Mouse (Mus musculus) intestine, embryonic 16.5 days (tissue): ENCODE measurements at regions not wholly inside any gene's neighbourhood (a gene's known extent, or its start where the extent isn't known, plus 50 kb on each side); places are given as distances from the start of the nearest gene placed in this dataset.
A peak's percentile ranks its signal among the peaks of the same experiment; 100 is the strongest.

Source experiments
- ATAC-seq: fragments of 200-750 bp; cut with Nextera tagmentation; 2 replicates; pipeline ENCODE4 v1.8.0; 2017; ENCODE audit warnings: moderate TSS enrichment, moderate library complexity
- H3K27ac ChIP-seq: fragments of 300-500 bp; sonication (generic); 2 replicates; pipeline ENCODE4 v1.5.1; 2014; ENCODE audit warnings: mild to moderate bottlenecking, low read length
- H3K27me3 ChIP-seq: fragments of 300-500 bp; sonication (generic); replicated peaks from 2 replicates; pipeline ENCODE4 v1.6.1; 2014; ENCODE audit warnings: low read length, control low read depth, mixed read lengths; ENCODE audit not compliant: control insufficient read depth, insufficient read depth
- H3K36me3 ChIP-seq: fragments of 300-500 bp; sonication (generic); 2 replicates; pipeline ENCODE4 v1.6.1; 2014; ENCODE audit warnings: low read length, control low read depth; ENCODE audit not compliant: control insufficient read depth, insufficient read depth
- H3K4me1 ChIP-seq: fragments of 300-500 bp; sonication (generic); 2 replicates; pipeline ENCODE4 v1.6.1; 2014; ENCODE audit warnings: low read length, control low read depth, mixed read lengths; ENCODE audit not compliant: control insufficient read depth, insufficient read depth
- H3K4me2 ChIP-seq: fragments of 300-500 bp; sonication (generic); 2 replicates; pipeline ENCODE4 v1.6.1; 2014; ENCODE audit warnings: low read depth, low read length, control low read depth
- H3K4me3 ChIP-seq: fragments of 300-500 bp; sonication (generic); 2 replicates; pipeline ENCODE4 v1.5.1; 2014; ENCODE audit warnings: mild to moderate bottlenecking, low read length
- H3K9ac ChIP-seq: fragments of 300-500 bp; sonication (generic); 2 replicates; pipeline ENCODE4 v1.6.1; 2014; ENCODE audit warnings: low read depth, low read length
- H3K9me3 ChIP-seq: fragments of 300-500 bp; sonication (generic); 2 replicates; pipeline ENCODE4 v1.6.1; 2016; ENCODE audit warnings: low read length, control low read depth; ENCODE audit not compliant: control insufficient read depth
- WGBS: fragments of 180-500 bp; shearing (Covaris S2); extraction: QIAGEN DNeasy Blood & Tissue Kit; methylation state at CpG from one replicate; pipeline ENCODE4 v1.1.7; 2014; 5-methylcytosine and 5-hydroxymethylcytosine counted together

DNA sequence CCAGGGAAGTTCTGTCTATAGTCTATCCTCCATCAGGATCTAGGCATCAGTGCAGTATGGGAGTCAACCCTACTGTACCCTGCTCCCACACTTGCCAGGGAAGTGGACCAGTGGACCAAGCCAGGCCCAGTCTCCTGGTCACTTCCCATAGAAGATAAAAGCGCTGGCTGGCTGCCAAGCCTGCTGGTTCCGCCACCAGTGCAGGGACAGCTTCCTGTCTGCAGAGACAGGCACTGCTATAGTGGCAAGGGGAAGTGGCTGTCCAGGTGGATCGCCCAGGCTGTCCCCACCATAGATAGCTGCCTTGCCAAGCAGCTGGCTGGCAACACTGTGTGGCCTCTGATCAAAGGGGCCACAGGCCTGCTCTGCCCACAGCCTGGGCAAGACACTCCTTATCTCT lies 98.5 kb upstream of the Wnt4 start:
- Histone ChIP-seq H3K36me3 (no peaks in the 10 kb centered on the region), H3K9me3 (no peaks in the 10 kb centered on the region), H3K27me3 (no peaks in the 10 kb centered on the region), H3K4me2 (no peak overlapping the region), H3K4me3 (no peak overlapping the region), H3K4me1 (0 out of 2 replicates have a peak, but pooled peaks cover 8% of the 10 kb centered on the region), H3K9ac (no peak overlapping the region), H3K27ac (no peak overlapping the region)
- WGBS = 52% methylated on average over 3 of the region's 3 CpGs
- no peak for ATAC-seq

DNA sequence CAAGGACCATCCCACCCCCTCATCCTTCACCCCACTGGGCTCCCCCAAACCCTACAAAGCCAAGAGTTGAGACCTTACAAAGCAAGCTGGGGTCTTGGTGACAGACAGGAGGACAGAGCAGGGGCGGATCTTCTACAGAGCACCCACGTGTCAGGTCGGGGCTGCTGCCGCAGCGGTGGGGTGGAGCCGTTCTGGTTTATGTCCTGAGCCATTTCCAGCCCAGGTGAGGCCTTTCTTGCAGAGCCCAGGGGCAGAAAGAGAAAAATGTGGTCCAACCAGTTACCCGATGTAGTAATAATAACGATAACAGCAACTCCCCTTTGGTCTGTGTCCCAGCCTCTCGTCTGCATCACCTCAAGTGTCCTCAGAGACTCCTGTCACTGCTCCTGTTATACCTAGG lies 112.4 kb upstream of the Wnt4 start:
- Histone ChIP-seq H3K9me3 (no peaks in the 10 kb centered on the region), H3K4me2 (peak overlapping the region; percentile 82), H3K4me3 (peak overlapping the region; percentile 47), H3K27me3 (peaks cover 8% of the 10 kb centered on the region; the same call in 1 of the 2 replicates), H3K36me3 (no peaks in the 10 kb centered on the region), H3K4me1 (0 out of 2 replicates have a peak, but pooled peaks cover 3% of the 10 kb centered on the region), H3K27ac (no peak overlapping the region), H3K9ac (peak overlapping the region; percentile 48)
- 17% methylated on average over 9 of the region's 9 CpGs for WGBS
- peak; percentile 93 for ATAC-seq

DNA sequence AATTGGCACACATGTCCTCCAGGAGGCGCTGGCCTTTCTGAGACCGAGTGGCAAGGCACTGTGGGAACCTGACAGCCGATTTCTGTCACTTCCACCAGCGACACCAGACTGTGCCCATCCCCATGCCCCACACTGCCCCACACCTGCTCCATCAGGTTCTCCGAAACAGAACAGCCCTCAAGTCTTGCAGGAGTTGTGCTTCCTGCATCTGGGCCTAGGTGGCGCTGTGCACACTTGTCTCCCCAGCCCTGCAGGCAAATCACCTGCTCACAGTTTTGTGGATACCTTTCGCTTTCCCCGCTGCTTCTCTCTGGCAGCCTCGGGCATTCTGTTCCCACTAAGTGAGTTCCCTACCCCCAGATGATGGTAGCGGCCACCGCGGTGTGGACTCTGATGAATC lies 112.9 kb upstream of the Wnt4 start:
- peaks cover 8% of the 10 kb centered on the region; the same call in 1 of the 2 replicates for H3K27me3 ChIP-seq
- peak; percentile 79 for ATAC-seq
- no peak overlapping the region for H3K27ac ChIP-seq
- no peaks in the 10 kb centered on the region for H3K36me3 ChIP-seq
- H3K4me2 ChIP-seq = peak overlapping the region; percentile 82
- H3K4me1 ChIP-seq = 0 out of 2 replicates have a peak, but pooled peaks cover 3% of the 10 kb centered on the region
- 3% methylated on average over 12 of the region's 12 CpGs for WGBS
- H3K9me3 ChIP-seq = no peaks in the 10 kb centered on the region
- H3K9ac ChIP-seq = peak overlapping the region; percentile 48
- peak overlapping the region; percentile 47 for H3K4me3 ChIP-seq

DNA sequence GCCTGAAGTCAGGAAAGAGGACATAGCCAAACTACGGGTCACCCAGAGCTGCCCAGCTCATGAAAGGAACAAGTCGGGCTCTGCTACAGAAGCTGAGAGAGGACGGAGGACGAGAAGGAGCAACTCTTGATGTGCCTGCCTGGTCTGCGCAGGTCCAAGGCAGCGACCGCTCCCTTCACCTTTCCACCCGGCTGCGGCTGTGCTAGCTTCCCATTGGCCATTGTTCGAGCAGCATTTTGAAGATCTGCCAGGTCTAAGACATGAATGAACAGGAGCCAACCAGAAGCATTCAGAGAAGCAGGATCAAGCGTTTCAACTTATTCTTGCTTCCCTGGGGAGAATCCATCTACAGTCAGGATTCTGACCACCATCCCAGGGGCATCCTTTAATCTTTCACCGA lies 113.3 kb upstream of the Wnt4 start:
- Histone ChIP-seq H3K27ac (no peak overlapping the region), H3K4me1 (0 out of 2 replicates have a peak, but pooled peaks cover 3% of the 10 kb centered on the region), H3K9ac (no peak overlapping the region), H3K4me2 (no peak overlapping the region), H3K27me3 (peaks cover 8% of the 10 kb centered on the region; the same call in 1 of the 2 replicates), H3K9me3 (no peaks in the 10 kb centered on the region), H3K4me3 (no peak overlapping the region), H3K36me3 (no peaks in the 10 kb centered on the region)
- 66% methylated on average over 12 of the region's 12 CpGs for WGBS
- ATAC-seq = no peak

DNA sequence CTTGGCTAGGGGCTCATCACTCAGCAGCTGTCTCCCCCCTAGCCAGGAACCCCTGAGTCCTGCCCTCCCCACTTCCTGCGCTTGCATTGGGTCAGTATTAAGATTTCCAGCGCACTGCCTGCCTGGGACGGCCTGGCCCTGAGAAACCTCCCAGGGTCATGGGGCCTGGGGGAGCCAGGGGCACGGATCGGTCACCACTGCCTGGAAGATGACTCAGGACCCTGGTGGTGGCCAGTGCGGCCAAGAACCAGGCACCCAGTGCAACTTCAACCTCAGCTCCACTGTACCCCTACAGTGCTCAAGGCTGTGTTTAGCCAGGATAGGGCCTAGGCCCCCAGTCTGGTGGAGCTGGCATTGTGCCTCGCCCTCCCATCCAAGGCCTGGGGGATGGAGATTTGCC lies 111.9 kb upstream of the Zbtb40 start:
- no peak for ATAC-seq

DNA sequence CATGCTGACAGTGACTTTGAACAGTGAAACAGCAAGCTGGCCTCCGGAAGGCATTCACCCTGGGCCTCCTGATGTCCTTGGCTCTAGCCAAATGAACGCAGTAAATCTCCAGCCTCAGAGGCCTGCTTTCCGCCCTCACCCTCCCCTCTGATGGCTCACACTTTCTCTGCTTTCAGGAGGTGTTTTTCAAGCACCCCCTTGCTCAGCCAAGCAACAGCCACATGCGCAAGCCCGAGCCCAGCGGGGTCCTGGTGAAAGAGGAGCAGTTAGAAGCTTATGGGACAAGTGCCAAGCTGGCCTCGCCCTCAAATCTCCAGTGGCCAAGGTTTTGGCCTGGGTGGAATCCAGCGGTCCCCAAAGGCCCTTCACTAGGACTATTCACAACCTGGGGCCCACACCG lies 109.6 kb upstream of the Zbtb40 start:
- no peaks in the 10 kb centered on the region for H3K27me3 ChIP-seq
- 65% methylated on average over 9 of the region's 9 CpGs for WGBS
- H3K4me1 ChIP-seq = no peaks in the 10 kb centered on the region
- ATAC-seq = no peak
- no peaks in the 10 kb centered on the region for H3K9me3 ChIP-seq
- no peak overlapping the region for H3K27ac ChIP-seq
- H3K4me2 ChIP-seq = no peak overlapping the region
- H3K4me3 ChIP-seq = no peak overlapping the region
- H3K36me3 ChIP-seq = no peaks in the 10 kb centered on the region
- H3K9ac ChIP-seq = no peak overlapping the region

More for the DNA sequence above, 111.9 kb upstream of the Zbtb40 start:
- H3K27me3 ChIP-seq = peaks cover 8% of the 10 kb centered on the region; the same call in 1 of the 2 replicates
- 0 out of 2 replicates have a peak, but pooled peaks cover 3% of the 10 kb centered on the region for H3K4me1 ChIP-seq
- no peaks in the 10 kb centered on the region for H3K9me3 ChIP-seq
- WGBS = 73% methylated on average over 7 of the region's 7 CpGs
- no peak overlapping the region for H3K27ac ChIP-seq
- H3K9ac ChIP-seq = no peak overlapping the region
- H3K36me3 ChIP-seq = no peaks in the 10 kb centered on the region
- H3K4me2 ChIP-seq = no peak overlapping the region
- H3K4me3 ChIP-seq = no peak overlapping the region

DNA sequence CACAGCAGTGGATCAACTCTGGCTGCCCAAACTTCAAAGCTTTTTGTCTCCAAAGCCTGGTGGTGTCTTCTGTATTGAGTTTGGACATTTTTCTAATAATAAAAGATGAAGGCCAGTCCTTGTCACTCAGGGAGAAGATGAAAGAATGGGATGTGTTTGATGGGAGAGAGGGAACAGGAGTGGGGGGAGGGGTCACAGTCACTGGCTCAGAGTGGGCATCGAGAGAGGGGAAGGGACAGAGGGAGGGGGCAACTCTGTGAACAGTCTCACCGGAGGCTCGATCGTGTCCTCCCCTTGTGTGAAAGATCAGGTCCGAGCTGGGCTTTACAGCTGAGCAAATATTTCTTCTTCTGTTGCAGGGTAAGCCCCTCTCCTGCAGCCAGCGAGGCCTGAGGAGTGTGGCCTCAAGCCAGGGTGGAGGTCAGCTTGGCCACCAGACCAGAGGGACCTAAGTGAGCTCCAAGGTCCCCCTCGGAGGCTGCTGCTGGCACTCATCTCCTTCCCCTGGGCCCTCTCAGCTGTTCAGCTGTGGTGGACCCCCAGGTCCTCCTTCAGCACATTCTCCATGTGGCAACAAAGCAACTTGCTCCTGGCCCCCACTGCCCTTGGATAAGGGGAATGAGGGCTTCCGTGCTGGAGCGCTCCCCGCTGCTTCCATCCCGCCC lies 108.0 kb upstream of the Zbtb40 start:
- Histone ChIP-seq H3K9ac (no peak overlapping the region), H3K36me3 (no peaks in the 10 kb centered on the region), H3K4me2 (no peak overlapping the region), H3K4me3 (no peak overlapping the region), H3K9me3 (no peaks in the 10 kb centered on the region), H3K27me3 (no peaks in the 10 kb centered on the region), H3K27ac (no peak overlapping the region), H3K4me1 (no peaks in the 10 kb centered on the region)
- no peak for ATAC-seq
- WGBS = 65% methylated on average over 11 of the region's 11 CpGs

DNA sequence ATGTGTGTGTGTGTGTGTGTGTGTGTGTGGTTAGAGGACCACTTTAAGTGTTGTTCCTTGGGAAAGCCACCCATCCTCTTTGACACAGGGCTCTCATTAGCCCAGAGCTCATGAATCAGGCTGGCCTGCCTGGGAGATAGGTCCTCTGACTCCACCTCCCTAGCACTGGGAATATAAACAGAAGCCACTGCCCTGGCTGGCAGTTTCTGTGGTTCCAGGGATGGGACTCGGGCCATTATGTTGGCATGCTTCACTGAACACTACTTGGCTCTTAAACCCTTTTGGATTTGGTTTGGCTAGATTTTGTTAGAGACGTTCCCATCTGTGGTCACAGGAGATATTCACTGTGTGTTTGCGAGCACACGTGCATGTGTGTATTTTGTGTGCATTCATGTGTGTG lies 100.2 kb upstream of the Zbtb40 start:
- 76% methylated on average over 4 of the region's 4 CpGs for WGBS
- no peaks in the 10 kb centered on the region for H3K27me3 ChIP-seq

DNA sequence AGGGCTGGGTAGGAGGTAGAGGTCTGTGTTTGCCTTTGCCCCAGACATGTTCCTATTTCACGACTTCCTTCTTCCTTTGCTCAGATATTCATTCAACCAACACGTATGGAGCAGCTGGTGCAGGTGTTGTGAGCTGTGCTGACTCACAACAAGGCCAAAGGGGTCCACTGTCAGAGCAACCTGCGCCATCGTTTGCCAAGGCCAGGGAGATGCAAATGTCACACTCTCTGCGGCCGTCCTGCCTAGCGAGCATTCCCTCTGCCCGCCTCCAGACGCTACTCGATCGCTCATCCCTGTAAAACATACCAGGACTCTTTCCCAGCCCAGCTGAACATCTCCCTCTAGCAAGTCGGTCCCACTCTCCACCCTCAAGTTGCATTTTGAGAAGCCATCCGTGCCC lies 99.2 kb upstream of the Zbtb40 start:
- ATAC-seq = no peak
- no peak overlapping the region for H3K27ac ChIP-seq
- WGBS = 77% methylated on average over 13 of the region's 13 CpGs
- no peak overlapping the region for H3K9ac ChIP-seq
- no peaks in the 10 kb centered on the region for H3K4me1 ChIP-seq
- H3K4me3 ChIP-seq = no peak overlapping the region
- no peak overlapping the region for H3K4me2 ChIP-seq
- no peaks in the 10 kb centered on the region for H3K9me3 ChIP-seq
- H3K27me3 ChIP-seq = no peaks in the 10 kb centered on the region
- H3K36me3 ChIP-seq = no peaks in the 10 kb centered on the region

More for the DNA sequence above, 100.2 kb upstream of the Zbtb40 start:
- no peaks in the 10 kb centered on the region for H3K36me3 ChIP-seq
- H3K9ac ChIP-seq = no peak overlapping the region
- H3K4me2 ChIP-seq = no peak overlapping the region
- ATAC-seq = no peak
- no peaks in the 10 kb centered on the region for H3K9me3 ChIP-seq
- no peak overlapping the region for H3K4me3 ChIP-seq
- no peaks in the 10 kb centered on the region for H3K4me1 ChIP-seq
- H3K27ac ChIP-seq = no peak overlapping the region

DNA sequence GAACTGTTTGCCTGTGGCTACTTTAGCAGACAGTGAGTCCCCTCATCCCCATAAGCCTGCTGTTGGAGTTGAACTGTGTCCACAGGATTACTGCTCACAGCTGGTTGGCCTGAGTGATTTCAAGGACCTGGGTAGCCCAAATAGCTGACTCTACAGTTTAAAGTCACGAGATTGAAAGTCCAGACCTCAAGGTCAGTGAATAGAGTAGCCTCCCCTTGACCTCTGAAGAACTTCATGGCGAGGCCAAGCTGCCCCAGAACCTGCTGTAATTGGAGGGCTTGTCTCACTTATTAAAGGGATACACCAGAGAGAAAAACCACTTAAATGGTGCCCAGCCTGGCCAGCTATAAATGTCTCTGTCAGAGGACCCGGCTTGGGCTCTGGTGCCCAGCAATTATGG lies 97.7 kb upstream of the Zbtb40 start:
- Histone ChIP-seq H3K9me3 (no peaks in the 10 kb centered on the region), H3K27me3 (no peaks in the 10 kb centered on the region), H3K27ac (no peak overlapping the region), H3K4me1 (peaks cover 6% of the 10 kb centered on the region; the same call in 1 of the 2 replicates), H3K36me3 (no peaks in the 10 kb centered on the region), H3K4me2 (no peak overlapping the region), H3K4me3 (no peak overlapping the region), H3K9ac (no peak overlapping the region)
- ATAC-seq = no peak
- 76% methylated on average over 3 of the region's 3 CpGs for WGBS
